Mouse (Mus musculus) ES-E14 (cell line): ENCODE data around the gene Phip. TPM values are rescaled to one million over a fixed set of nuclear protein-coding genes. Genes with fewer than 3 reads are reported as not detected.

Experiments used
- DNase-seq: peaks from one replicate; pipeline ENCODE4 v3.0.0-alpha.2; 2013; ENCODE audit warnings: low read depth, low spot score
- H3K27ac ChIP-seq: 2 replicates; pipeline ENCODE4 v1.5.1; 2012; ENCODE audit warnings: low read depth, mild to moderate bottlenecking, low read length, moderate library complexity, mixed read lengths; ENCODE audit not compliant: poor library complexity, insufficient read depth, severe bottlenecking
- H3K36me3 ChIP-seq: 2 replicates; pipeline ENCODE4 v1.6.1; 2012; ENCODE audit warnings: mild to moderate bottlenecking, low read length, moderate library complexity, mixed read lengths; ENCODE audit not compliant: control insufficient read depth, poor library complexity, insufficient read depth, severe bottlenecking
- H3K4me1 ChIP-seq, 2 experiments: fragments of 150-350 bp in 1 of 2; sonication (generic) in 1 of 2; 2 replicates each; pipeline ENCODE4 v1.6.1; 2012; ENCODE audit warnings: low read length in 2 of 2, mild to moderate bottlenecking in 1 of 2, mixed read lengths in 1 of 2; ENCODE audit not compliant: control insufficient read depth in 2 of 2, insufficient read depth in 2 of 2, poor library complexity in 1 of 2
- H3K4me3 ChIP-seq, 2 experiments: fragments of 150-350 bp in 1 of 2; sonication (generic) in 1 of 2; 2 replicates each; pipeline ENCODE4 v1.5.1; 2012; ENCODE audit warnings: low read length in 2 of 2, low read depth in 1 of 2, mild to moderate bottlenecking in 1 of 2, mixed read lengths in 1 of 2; ENCODE audit not compliant: insufficient read depth in 1 of 2, poor library complexity in 1 of 2, severe bottlenecking in 1 of 2
- H3K9ac ChIP-seq: 2 replicates; pipeline ENCODE4 v1.6.1; 2012; ENCODE audit warnings: low read depth, mild to moderate bottlenecking, low read length, mixed read lengths; ENCODE audit not compliant: poor library complexity, insufficient read depth, severe bottlenecking
- H3K9me3 ChIP-seq: fragments of 150-350 bp; sonication (generic); 2 replicates; pipeline ENCODE4 v1.6.1; 2012; ENCODE audit warnings: low read depth, mild to moderate bottlenecking, low read length; ENCODE audit not compliant: control insufficient read depth, insufficient read depth
- CHD2 ChIP-seq: IDR thresholded peaks from 2 replicates; pipeline ENCODE4 v1.6.1; 2014; ENCODE audit warnings: mild to moderate bottlenecking, low read depth, low read length, inconsistent platforms
- HCFC1 ChIP-seq: IDR thresholded peaks from 2 replicates; pipeline ENCODE4 v1.6.1; 2012; ENCODE audit warnings: low read length, inconsistent platforms, borderline replicate concordance; ENCODE audit not compliant: insufficient read depth
- MAFK ChIP-seq: IDR thresholded peaks from 2 replicates; pipeline ENCODE4 v1.6.1; 2014; ENCODE audit warnings: mild to moderate bottlenecking, low read depth, low read length, inconsistent platforms; ENCODE audit not compliant: insufficient read depth
- ZC3H11A ChIP-seq: IDR thresholded peaks from 2 replicates; pipeline ENCODE4 v1.6.1; 2012; ENCODE audit warnings: low read depth, mild to moderate bottlenecking, inconsistent platforms, low read length, borderline replicate concordance
- ZNF384 ChIP-seq: IDR thresholded peaks from 2 replicates; pipeline ENCODE4 v1.6.1; 2012; ENCODE audit warnings: low read depth, low read length, inconsistent platforms
- in situ Hi-C, 2 experiments: fragments of 600-800 bp; cut with MboI; formaldehyde crosslinking; loops; one replicate each; pipeline ENCODE4 v1.15.1; 2025; ENCODE audit warnings: low sequenced_read_pairs in 2 of 2, inconsistent platforms in 1 of 2; ENCODE audit not compliant: unreplicated experiment in 2 of 2
- total RNA-seq: library from RNA; depleted of rRNA; stranded (reverse); fragments of 300-350 nt; gene quantifications from 2 replicates; pipeline ENCODE4 v1.2.3, GENCODE M21; 2012; rRNA removed

Phip gene
- total RNA-seq, 1 experiment, result 52.4 TPM

GRCm38 (mm10) chr9:82831891-82832290, 143.4 kb downstream of the Phip start:
- DNase-seq, result no peak
- TF ChIP-seq MAFK, result no peak
- TF ChIP-seq CHD2, result no peak
- no peak for TF ChIP-seq ZNF384
- TF ChIP-seq ZC3H11A, result no peak
- no peak for TF ChIP-seq HCFC1
- Histone ChIP-seq H3K4me1 (no peaks in the 10 kb centered on the region), H3K9me3 (no peaks in the 10 kb centered on the region), H3K36me3 (no peaks in the 10 kb centered on the region), H3K9ac (no peak overlapping the region), H3K4me3 (no peak overlapping the region), H3K27ac (no peak overlapping the region)
- in situ Hi-C loops, result no loop called here

GRCm38 (mm10) chr9:82829693-82830430, 145.5 kb downstream of the Phip start:
- Histone ChIP-seq H3K9me3 (no peaks in the 10 kb centered on the region), H3K4me3 (peak overlapping the region; percentile 70 to 84), H3K36me3 (no peaks in the 10 kb centered on the region), H3K27ac (no peak overlapping the region), H3K9ac (peak overlapping the region; percentile 77), H3K4me1 (no peaks in the 10 kb centered on the region)
- in situ Hi-C loops, result no loop called here
- DNase-seq, result peak; percentile 78
- no peak for TF ChIP-seq HCFC1
- TF ChIP-seq MAFK, result no peak
- no peak for TF ChIP-seq ZC3H11A
- TF ChIP-seq ZNF384, result no peak
- TF ChIP-seq CHD2, result no peak

GRCm38 (mm10) chr9:82829007-82829689, 146.2 kb downstream of the Phip start, which contains the start of gene Irak1bp1:
TSS of gene Irak1bp1 (plus strand) at chr9:82829540.
- peak within 1 kb of the TSS; percentile 70 to 84 for H3K4me3 ChIP-seq

GRCm38 (mm10) chr9:82826426-82826825, 148.9 kb downstream of the Phip start:
- TF ChIP-seq ZC3H11A (0 out of 2 replicates have a peak, but pooled peaks have one; percentile 7), ZNF384 (no peak)
- in situ Hi-C loops, result no loop called here
- H3K27ac ChIP-seq, result no peak overlapping the region
- H3K4me3 ChIP-seq, result no peak overlapping the region
- H3K4me1 ChIP-seq, result no peaks in the 10 kb centered on the region
- no peaks in the 10 kb centered on the region for H3K9me3 ChIP-seq
- H3K36me3 ChIP-seq, result no peaks in the 10 kb centered on the region
- H3K9ac ChIP-seq, result no peak overlapping the region
- DNase-seq, result peak; percentile 26

More at GRCm38 (mm10) chr9:82829007-82829689, 146.2 kb downstream of the Phip start, which contains the start of gene Irak1bp1:
- in situ Hi-C loops, result no loop called here
- Histone ChIP-seq H3K36me3 (no peaks in the 10 kb centered on the region), H3K4me1 (no peaks in the 10 kb centered on the region), H3K27ac (no peak within 1 kb of the TSS), H3K9ac (peak within 1 kb of the TSS; percentile 77), H3K9me3 (no peaks in the 10 kb centered on the region)
- DNase-seq, result peak; percentile 12
- TF ChIP-seq HCFC1, result no peak
- no peak for TF ChIP-seq MAFK
- TF ChIP-seq CHD2, result no peak
- no peak for TF ChIP-seq ZNF384
- no peak for TF ChIP-seq ZC3H11A

Other genes starting within 250 kb of the Phip start
- gene Irak1bp1, start 146.0 kb downstream of the Phip start, total RNA-seq, result 7.9 and 11.2 TPM in 2 replicates
- 3.9 and 9.2 TPM in 2 replicates for gene Hmgn3, start 171.2 kb upstream of the Phip start, total RNA-seq